Mouse (Mus musculus) naive thymus-derived CD4-positive, alpha-beta T cell, adult 2 months (primary cell): ENCODE results near the gene Inf2.

Source experiments
- DNase-seq: peaks from one replicate; pipeline ENCODE4 v3.0.0-alpha.2; 2011; ENCODE audit warnings: low read depth

Gene Inf2

GRCm38 (mm10) chr12:112660576-112661326, 72.2 kb downstream of the Inf2 start:
- no peak for DNase-seq

DNA sequence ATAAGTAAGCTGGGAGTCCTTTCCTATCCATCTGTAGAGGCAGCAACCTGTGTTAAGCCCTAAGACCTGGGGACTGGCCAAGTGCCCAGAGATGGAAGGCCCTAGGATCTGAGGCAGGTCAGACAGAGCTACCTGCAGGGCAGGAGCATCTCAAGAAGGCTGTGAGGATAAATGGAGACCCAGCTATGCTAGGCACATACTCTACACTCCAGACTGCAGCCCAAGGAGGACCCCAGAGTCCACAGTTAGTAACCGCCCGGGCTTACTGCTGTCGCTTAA, 72.7 kb downstream of the Inf2 start:
- no peak for DNase-seq

GRCm38 (mm10) chr12:112661851-112662250, 73.3 kb downstream of the Inf2 start:
- DNase-seq, result no peak

DNA sequence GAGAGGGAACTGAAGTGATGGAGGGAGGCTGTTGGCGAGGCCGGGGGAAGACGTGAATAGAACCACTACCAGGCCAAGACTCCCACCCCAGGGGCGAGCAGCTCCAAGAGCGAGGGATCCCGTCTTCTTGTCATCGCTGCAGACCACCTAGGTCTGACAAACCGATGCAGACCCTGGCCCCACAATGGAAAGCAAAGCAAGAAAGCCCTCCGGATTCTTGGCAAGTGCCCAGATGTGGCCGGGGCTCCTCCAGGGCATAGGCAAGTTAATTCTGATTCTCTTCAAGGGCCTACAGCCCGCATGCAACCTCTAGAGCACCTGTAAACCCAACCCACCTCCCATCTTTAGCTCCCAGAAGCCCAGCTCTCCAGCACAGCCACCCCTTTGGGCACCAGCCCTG, 74.7 kb downstream of the Inf2 start:
- DNase-seq, result no peak

- no peak for DNase-seq
Measured at GRCm38 (mm10) chr12:112663716-112664115, 75.1 kb downstream of the Inf2 start.

DNA sequence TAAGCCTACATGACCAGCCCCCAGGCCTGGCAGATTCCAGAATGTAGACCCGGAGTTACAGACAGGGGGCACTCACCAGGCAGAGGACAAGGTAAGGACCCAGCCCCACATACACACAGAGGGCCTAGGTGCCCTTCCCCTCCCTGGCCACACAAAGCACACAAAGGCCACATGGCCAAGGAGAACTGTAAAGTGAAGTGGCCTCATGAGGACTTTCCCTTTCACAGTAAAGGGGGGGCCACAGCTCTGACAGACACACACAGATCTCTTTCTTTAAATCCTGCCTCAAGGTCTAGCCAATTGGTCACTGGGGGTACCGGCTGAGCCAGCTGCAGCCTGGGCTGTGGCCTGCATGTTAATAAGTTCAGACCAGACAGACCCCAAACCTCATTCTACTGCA, 75.5 kb downstream of the Inf2 start:
- no peak for DNase-seq

DNA sequence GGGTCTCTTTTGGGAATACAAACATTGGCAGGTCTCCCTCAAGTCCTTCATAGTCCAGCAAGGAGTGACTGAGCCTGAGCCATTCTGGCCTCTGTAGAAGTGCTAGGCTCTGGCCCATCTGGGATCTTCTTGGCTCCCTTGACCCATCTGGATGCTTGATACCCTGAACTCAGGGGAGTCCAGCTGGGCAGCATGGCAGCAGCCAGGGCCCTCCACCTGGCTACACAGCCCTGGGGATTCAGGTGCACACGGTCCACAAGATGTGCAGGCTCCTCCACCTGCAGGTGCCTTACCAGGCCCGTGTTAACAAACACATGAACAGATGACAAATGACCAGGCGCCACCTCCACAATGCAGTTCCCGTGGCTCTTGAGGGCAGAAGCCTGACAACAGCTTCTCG, 76.1 kb downstream of the Inf2 start:
- no peak for DNase-seq
